Mouse (Mus musculus) liver, embryonic 16.5 days (tissue): ENCODE measurements around the gene Npcd. TPM values are rescaled to one million over a fixed set of nuclear protein-coding genes. Genes with fewer than 3 reads are reported as not detected.

Experiments used
- polyA plus RNA-seq: library from polyadenylated mRNA; unstranded; fragments of >200 nt; fragmentation: Nextera tagmentation; extraction: Ambion mirVana; gene quantifications from 2 replicates; pipeline ENCODE4 v1.2.1, GENCODE M21; 2015

Npcd gene
- polyA plus RNA-seq, 1 experiment from 2014 or later, result not detected

Other genes with a start within 250 kb of the Npcd start
- 0.25 and 0.26 TPM in 2 replicates for gene Dmc1, start 229.1 kb downstream of the Npcd start, polyA plus RNA-seq
- 0.14 and 0.15 TPM in 2 replicates for gene Fam227a, start 175.3 kb downstream of the Npcd start, polyA plus RNA-seq
- 10.2 and 11.8 TPM in 2 replicates for gene Cby1, start 175.0 kb downstream of the Npcd start, polyA plus RNA-seq
- gene Tomm22, start 163.4 kb downstream of the Npcd start, polyA plus RNA-seq, result 116 and 125 TPM in 2 replicates
- gene Josd1, start 146.3 kb downstream of the Npcd start, polyA plus RNA-seq, result 19.2 and 21.6 TPM in 2 replicates
- 26.2 and 28.5 TPM in 2 replicates for gene Gtpbp1, start 143.4 kb downstream of the Npcd start, polyA plus RNA-seq
- gene Sun2, start 91.7 kb downstream of the Npcd start, polyA plus RNA-seq, result 3.0 and 3.1 TPM in 2 replicates
- gene Dnal4, start 56.4 kb downstream of the Npcd start, polyA plus RNA-seq, result 7.2 and 8.3 TPM in 2 replicates
- 0.07 and 0.14 TPM in 2 replicates for gene Nptxr, start 29.5 kb downstream of the Npcd start, polyA plus RNA-seq
- gene Cbx6, start 451 bp upstream of the Npcd start, polyA plus RNA-seq, result 5.8 and 6.3 TPM in 2 replicates
- 33.1 and 35.2 TPM in 2 replicates for gene Apobec3, start 57.4 kb upstream of the Npcd start, polyA plus RNA-seq
- 1.2 TPM in 2 replicates for gene Cbx7, start 136.9 kb upstream of the Npcd start, polyA plus RNA-seq
- 0.40 and 0.47 TPM in 2 replicates for gene Pdgfb, start 180.7 kb upstream of the Npcd start, polyA plus RNA-seq